Mouse (Mus musculus): ENCODE results near the gene Higd1c.
"Not testable (repeated sequence)": the region's sequence is repeated elsewhere in the genome, so short reads cannot be mapped to it uniquely, and the experiment has no call there.

Gene Higd1c

GRCm38 (mm10) chr15:100410918-100411672 lies 46.8 kb downstream of the Higd1c start:
- DNase-seq (ENCODE audit: low spot score in 2 of 2) = no peak

DNA sequence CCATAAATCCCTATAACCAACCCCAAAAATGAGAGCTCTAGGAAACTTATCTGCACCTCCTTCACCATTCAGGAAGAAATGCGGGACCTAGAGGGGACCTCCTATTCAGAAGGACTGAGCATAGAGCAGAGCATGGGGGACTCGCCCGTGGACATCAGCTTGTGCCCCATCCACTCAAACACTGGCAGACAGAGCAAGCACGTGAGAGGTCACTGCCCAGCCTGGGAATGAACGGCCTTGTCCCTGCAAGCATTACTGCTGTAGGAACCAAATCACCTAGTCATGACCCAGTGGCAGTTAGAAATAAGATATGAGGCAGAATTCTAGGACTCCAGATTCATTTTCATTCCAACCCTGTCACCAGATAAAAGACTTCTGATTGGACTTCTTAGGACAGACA lies 47.4 kb downstream of the Higd1c start:
- no peak for DNase-seq (ENCODE audit: low spot score in 2 of 2)

GRCm38 (mm10) chr15:100413306-100413705 lies 49.0 kb downstream of the Higd1c start:
- DNase-seq (ENCODE audit: low spot score in 2 of 2) = no peak

- DNase-seq (ENCODE audit: low spot score in 2 of 2) = no peak
These were observed 49.7 kb downstream of the Higd1c start for GRCm38 (mm10) chr15:100414011-100414410.

DNA sequence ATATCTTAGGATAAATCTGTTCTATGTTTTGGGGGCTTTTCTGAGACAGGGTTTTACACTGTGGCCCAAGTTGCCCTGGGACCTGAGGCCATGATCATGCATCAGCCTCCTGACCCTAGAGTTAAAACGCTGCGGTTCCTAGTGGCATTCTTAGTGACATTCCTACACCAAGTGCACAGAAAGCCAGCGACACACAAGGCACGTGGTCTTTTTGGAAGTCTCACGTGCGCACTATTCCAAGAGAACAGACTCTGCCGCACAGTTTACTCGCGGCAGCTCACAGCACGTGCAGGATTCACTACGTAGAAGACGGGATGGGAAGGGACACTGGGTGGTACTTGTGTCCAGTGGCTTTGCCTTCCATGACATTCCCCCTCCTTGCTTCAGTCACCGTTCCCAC lies 50.6 kb downstream of the Higd1c start:
- no peak for DNase-seq (ENCODE audit: low spot score in 2 of 2)

- DNase-seq (ENCODE audit: low spot score in 2 of 2) = no peak
These were observed 51.3 kb downstream of the Higd1c start for GRCm38 (mm10) chr15:100415684-100416083.

- DNase-seq (ENCODE audit: low spot score in 2 of 2) = no peak
These were observed 53.6 kb downstream of the Higd1c start for GRCm38 (mm10) chr15:100417854-100418450.

- no peak for DNase-seq (ENCODE audit: low spot score in 2 of 2)
These were observed 55.0 kb downstream of the Higd1c start for GRCm38 (mm10) chr15:100419311-100419710.

DNA sequence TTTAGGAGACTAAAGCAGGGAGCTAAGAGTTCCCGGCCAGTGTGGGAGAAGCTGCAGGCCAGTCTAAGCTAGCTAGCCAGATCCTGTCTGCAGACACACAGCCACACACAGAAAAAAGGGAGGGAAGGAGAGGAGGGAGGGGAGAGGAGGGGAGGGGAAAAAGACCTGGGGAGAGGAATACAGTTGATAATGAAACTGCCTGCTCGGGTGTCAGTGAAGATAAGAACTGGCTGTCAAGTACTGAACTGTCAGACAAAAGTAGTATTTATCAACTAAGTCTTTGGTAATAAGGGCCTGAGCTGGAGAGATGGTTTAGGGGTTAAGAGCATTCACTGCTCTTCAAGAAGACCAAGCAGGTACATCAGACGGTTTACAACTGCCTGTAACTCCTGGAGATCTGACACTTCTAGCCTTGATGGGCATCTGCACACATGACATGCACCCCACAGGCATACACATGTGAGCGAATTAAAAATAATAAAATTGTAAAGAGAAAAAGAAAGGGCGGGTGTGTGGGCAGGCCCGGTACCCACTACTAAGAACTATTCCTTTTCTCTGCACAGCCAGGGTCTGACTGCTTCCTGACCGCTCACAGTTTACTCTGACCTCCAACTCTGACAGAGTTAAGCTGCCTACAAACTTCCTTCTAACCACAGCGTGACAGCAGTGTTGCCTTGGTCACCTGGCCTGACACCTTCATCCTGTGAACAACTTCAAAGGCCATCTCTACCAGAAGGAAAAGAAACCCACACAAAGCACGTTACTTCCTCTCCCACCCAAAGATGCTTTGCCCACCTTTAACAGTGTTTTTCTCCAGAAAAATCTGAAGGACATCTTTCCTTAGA lies 55.8 kb downstream of the Higd1c start:
- no peak for DNase-seq (ENCODE audit: low spot score in 2 of 2)

DNA sequence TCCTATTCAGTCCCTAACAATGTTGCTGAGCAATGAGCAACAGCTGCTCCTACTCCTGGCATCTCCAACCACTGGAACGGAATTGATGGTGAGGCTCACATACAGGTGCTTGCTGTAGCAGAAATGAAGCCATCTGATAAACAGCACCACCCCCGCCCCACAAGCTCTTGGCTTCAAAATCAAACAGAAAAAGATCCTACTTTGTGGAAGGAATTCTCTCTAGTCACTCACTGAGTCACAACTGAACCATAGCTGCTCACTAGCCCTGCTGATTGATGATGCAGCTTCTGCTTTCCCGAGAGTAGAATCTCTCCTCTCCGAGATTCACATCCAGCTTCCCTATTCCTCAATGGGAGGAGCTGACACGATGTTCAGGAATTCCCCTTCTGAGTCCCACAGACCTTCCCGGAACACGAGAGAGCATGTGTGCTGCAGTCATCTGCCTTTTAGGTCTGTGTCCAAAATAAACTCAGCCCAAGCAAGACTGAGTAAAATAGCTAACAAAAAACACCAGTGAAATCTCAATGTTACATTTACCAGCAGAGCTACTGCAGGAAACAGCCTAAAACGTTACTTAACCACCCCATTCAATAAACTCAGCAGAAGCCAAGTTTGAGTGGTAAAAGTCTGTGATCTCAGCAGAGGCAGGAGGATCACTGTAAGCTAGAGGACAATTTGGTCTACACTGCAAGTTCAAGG lies 56.9 kb downstream of the Higd1c start:
- peak in 1 of 2 experiments; percentile 20 for DNase-seq (ENCODE audit: low spot score in 2 of 2)

- not testable (repeated sequence) for DNase-seq (ENCODE audit: low spot score in 2 of 2)
These were observed 57.4 kb downstream of the Higd1c start, which contains the start of gene Gm5475 for GRCm38 (mm10) chr15:100421758-100422197. Gene Gm5475 (plus strand): TSS chr15:100422147.

DNA sequence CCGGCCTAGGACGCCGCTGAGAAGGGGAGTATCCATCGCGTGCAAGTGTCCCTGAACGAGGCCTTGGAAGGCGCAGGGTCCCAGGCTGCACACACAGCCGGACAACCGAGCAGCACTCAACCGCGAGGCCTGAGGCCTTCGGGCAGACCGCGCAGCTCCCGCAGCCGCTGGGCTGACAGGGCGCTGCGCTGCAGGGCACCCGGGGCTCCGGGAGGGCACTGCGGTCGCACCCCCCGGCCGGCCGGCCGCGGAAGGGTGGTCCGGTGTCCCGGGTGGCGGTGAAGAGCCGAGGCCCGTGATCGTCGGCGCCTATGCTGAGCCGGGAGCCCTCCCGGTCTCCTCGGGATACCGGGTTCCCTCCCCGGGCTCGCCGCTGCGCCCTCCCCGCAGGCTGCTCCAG lies 58.1 kb downstream of the Higd1c start:
- peak in 1 of 2 experiments; percentile 18 for DNase-seq (ENCODE audit: low spot score in 2 of 2)

DNA sequence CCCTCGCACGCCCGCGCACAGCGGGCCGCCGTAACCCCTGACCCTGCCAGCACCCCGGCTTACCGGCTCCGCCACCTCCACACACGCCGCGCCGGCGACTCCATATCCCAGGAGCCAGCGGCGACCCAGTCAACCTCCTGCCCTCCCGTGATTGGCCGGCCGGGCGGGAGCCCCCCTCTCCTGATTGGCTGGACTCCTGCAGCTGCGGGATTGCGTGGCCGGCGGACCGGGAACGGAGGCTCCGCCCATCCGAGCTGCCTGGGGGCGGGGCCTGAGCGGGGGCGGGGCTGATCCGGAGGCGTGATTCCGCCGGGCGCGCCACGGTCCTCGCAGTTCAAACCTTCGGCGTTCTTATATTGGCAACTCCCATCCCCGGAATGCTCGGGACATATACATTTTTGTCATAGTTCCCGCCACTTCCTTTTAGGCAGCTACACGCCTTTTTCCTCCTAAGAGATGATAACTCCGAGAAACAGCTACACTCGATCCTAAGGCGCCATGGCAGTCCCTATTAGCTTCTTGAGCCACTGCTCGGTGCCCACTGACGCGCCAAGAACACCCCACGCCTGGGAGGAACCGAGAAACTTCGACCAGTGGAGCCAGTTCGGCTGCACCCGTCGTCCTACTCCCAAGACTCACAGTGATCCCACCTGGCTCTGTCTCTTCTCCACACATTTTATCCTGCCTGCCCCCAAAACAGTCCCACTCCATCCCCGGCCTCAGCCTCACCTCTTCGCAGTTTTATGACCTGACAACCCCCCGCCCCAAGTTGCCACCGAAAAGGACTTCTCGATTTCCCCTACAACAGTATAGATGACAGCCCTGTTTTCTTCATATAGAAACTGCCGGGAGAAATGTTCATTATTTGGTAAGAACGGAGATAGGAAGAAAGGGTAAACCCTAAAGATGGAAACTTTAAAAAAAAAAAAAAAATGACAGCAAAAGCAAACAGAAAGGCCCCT lies 58.8 kb downstream of the Higd1c start:
- peak; percentile 96 for DNase-seq (ENCODE audit: low spot score in 2 of 2)

DNA sequence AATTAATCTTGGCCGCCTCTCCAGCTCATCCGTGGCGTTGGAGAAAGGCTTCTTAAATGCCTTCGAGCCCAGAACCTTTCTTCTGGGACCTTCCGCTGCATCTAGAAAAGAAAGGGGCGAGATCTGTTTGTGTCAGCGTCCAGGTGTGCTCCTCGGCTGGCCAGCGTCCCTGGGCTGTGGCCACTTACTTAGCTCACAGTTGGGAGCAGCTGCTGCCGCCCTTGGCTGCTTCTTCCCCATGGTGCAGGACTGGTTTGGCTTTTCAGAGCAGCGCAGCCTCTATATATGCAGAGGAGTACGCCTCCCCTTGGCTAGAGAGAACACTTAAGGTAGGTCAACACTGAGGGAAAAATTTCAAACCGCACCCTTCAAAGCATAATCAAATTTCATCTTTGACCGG lies 59.6 kb downstream of the Higd1c start:
- no peak for DNase-seq (ENCODE audit: low spot score in 2 of 2)

GRCm38 (mm10) chr15:100424396-100425122 lies 60.2 kb downstream of the Higd1c start, which contains the start of gene Slc11a2:
Gene Slc11a2 (minus strand): TSS chr15:100425072.
- DNase-seq (ENCODE audit: low spot score in 2 of 2) = no peak

GRCm38 (mm10) chr15:100428296-100428905 lies 64.1 kb downstream of the Higd1c start:
- DNase-seq (ENCODE audit: low spot score in 2 of 2) = no peak

GRCm38 (mm10) chr15:100429959-100430565 lies 65.7 kb downstream of the Higd1c start:
- DNase-seq (ENCODE audit: low spot score in 2 of 2) = no peak

- DNase-seq (ENCODE audit: low spot score in 2 of 2) = no peak
These were observed 68.9 kb downstream of the Higd1c start for GRCm38 (mm10) chr15:100433234-100433633.
